Mouse (Mus musculus) embryonic facial prominence, embryonic 11.5 days (tissue): ENCODE measurements around the gene Iqgap3. TPM values are rescaled to one million over a fixed set of nuclear protein-coding genes. Genes with fewer than 3 reads are reported as not detected.

ENCODE experiments used
- ATAC-seq: fragments of 200-750 bp; cut with Nextera tagmentation; replicated peaks from 2 replicates; pipeline ENCODE4 v1.8.0; 2017; ENCODE audit warnings: low read depth; ENCODE audit not compliant: insufficient number of reproducible peaks, low FRiP score, low TSS enrichment
- DNase-seq: peaks from one replicate; pipeline ENCODE4 v3.0.0-alpha.2; 2015; ENCODE audit warnings: low spot score
- H3K27ac ChIP-seq: fragments of 300-500 bp; sonication (generic); replicated peaks from 2 replicates; pipeline ENCODE4 v1.5.1; 2014; ENCODE audit warnings: mild to moderate bottlenecking, low read depth, low read length, control low read depth
- H3K27me3 ChIP-seq: fragments of 300-500 bp; sonication (generic); 2 replicates; pipeline ENCODE4 v1.6.1; 2014; ENCODE audit warnings: mild to moderate bottlenecking, low read length, moderate library complexity, mixed read lengths; ENCODE audit not compliant: control insufficient read depth, insufficient read depth
- H3K36me3 ChIP-seq: fragments of 300-500 bp; sonication (generic); replicated peaks from 2 replicates; pipeline ENCODE4 v1.6.1; 2014; ENCODE audit warnings: low read depth, mild to moderate bottlenecking, low read length, moderate library complexity, mixed read lengths; ENCODE audit not compliant: control insufficient read depth, insufficient read depth
- H3K4me1 ChIP-seq: fragments of 300-500 bp; sonication (generic); 2 replicates; pipeline ENCODE4 v1.6.1; 2014; ENCODE audit warnings: low read length, mixed read lengths; ENCODE audit not compliant: control insufficient read depth, insufficient read depth
- H3K4me2 ChIP-seq: fragments of 300-500 bp; sonication (generic); 2 replicates; pipeline ENCODE4 v1.6.1; 2014; ENCODE audit warnings: low read depth, mild to moderate bottlenecking, control low read depth, low read length, moderate library complexity
- H3K4me3 ChIP-seq: fragments of 300-500 bp; sonication (generic); 2 replicates; pipeline ENCODE4 v1.5.1; 2014; ENCODE audit warnings: low read depth, low read length, control low read depth
- H3K9ac ChIP-seq: fragments of 300-500 bp; sonication (generic); replicated peaks from 2 replicates; pipeline ENCODE4 v1.6.1; 2014; ENCODE audit warnings: mild to moderate bottlenecking, control low read depth, low read length
- H3K9me3 ChIP-seq: fragments of 300-500 bp; sonication (generic); replicated peaks from 2 replicates; pipeline ENCODE4 v1.6.1; 2016; ENCODE audit warnings: mild to moderate bottlenecking, low read length, inconsistent platforms, mixed read lengths; ENCODE audit not compliant: control insufficient read depth
- WGBS: fragments of 180-500 bp; shearing (Covaris S2); extraction: QIAGEN DNeasy Blood & Tissue Kit; methylation state at CpG from one replicate; pipeline ENCODE4 v1.1.7; 2014; 5-methylcytosine and 5-hydroxymethylcytosine counted together
- polyA plus RNA-seq: library from polyadenylated mRNA; unstranded; fragments of >200 nt; fragmentation: Nextera tagmentation; extraction: Ambion mirVana; gene quantifications from 2 replicates; pipeline ENCODE4 v1.2.1, GENCODE M21; 2014

Gene Iqgap3
- polyA plus RNA-seq, 1 experiment from 2014 or later, result 17.8 TPM

DNA sequence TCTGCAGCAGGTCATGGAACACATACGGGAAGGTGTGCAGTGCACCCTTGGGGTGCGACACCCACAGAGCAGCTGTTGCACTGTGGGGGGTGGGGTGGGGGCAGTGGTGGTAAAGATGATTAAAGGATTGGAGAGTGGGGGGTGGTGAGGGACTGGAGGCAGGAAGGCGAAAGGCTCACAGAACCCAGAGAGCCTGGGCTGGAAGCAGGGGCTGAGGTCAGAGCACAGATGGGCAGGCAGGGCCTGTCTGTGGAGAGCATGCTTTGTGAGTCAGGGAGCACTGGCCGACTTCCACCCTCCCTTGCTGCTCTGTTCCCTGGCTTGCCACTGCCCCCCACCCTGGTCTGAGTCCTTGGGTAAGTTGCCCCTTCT is 63.6 kb downstream of the Iqgap3 start:
- H3K27ac ChIP-seq, result no peak overlapping the region
- peaks cover 16% of the 10 kb centered on the region for H3K4me1 ChIP-seq
- no peaks in the 10 kb centered on the region for H3K36me3 ChIP-seq
- H3K27me3 ChIP-seq, result no peaks in the 10 kb centered on the region
- DNase-seq (no peak), ATAC-seq (no peak)
- H3K9me3 ChIP-seq, result no peaks in the 10 kb centered on the region
- no peak overlapping the region for H3K4me3 ChIP-seq
- H3K9ac ChIP-seq, result no peak overlapping the region; the same call in 1 of the 2 replicates
- H3K4me2 ChIP-seq, result peak overlapping the region; percentile 10; the same call in 1 of the 2 replicates
- WGBS, result 32% methylated on average over 4 of the region's 4 CpGs

DNA sequence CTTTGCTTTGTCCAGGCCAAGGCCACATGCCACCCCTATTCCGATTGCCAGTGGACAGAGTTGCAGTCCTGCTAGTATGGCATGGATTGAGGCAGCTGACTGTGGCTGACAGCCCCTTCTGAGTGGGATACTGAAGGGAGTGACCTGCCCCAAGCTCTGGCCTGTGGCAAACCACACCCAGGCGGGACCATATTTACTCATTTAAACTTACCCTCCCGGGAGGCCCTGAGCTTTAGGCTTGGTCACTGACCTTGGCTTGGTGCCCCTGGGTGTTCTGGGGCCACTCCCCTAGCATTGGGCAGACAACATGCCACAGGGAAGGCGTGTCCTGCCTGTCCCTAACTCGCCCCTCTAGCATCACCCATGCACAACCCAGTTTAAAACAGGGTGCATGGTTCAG is 64.2 kb downstream of the Iqgap3 start:
- WGBS, result 73% methylated on average over 5 of the region's 5 CpGs
- ATAC-seq (no peak), DNase-seq (no peak)
- Histone ChIP-seq H3K27me3 (no peaks in the 10 kb centered on the region), H3K4me1 (peaks cover 20% of the 10 kb centered on the region), H3K9ac (no peak overlapping the region), H3K9me3 (no peaks in the 10 kb centered on the region), H3K27ac (no peak overlapping the region), H3K36me3 (no peaks in the 10 kb centered on the region), H3K4me3 (no peak overlapping the region), H3K4me2 (no peak overlapping the region)

DNA sequence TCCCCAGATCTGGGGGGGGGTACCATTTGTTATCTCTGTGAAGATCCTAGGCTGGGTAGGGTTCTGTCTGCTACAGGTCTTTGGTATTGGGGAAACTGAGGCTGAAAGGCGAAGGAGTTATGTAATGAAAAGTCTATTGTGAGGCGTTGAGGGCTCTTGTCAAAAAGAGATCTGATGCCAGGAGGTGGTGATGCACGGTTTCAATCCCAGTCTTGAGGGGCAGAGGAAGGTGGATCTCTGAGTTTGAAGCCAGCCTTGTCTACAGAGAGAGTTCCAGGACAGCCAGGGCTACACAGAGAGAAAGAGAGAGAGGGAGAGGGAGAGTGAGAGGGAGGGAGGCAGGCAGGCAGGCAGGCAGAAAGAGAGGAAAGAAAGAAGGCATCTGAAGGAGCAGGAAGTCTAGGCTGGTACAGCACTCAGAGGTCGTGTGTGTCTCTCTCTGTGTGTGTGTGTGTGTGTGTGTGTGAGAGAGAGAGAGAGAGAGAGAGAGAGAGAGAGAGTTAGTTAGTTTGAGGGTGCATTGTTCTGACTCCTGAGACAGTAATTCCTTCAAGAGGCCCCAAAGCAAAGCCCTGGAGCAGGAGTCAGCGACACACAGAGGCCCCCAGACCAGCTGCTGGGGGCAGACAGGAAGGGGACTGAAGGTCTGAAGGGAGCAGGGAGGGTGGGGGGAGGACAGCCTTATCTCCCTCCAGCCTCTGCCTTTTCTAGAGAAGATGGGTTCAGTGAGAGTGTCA is 64.8 kb downstream of the Iqgap3 start:
- H3K4me1 ChIP-seq, result peaks cover 20% of the 10 kb centered on the region

DNA sequence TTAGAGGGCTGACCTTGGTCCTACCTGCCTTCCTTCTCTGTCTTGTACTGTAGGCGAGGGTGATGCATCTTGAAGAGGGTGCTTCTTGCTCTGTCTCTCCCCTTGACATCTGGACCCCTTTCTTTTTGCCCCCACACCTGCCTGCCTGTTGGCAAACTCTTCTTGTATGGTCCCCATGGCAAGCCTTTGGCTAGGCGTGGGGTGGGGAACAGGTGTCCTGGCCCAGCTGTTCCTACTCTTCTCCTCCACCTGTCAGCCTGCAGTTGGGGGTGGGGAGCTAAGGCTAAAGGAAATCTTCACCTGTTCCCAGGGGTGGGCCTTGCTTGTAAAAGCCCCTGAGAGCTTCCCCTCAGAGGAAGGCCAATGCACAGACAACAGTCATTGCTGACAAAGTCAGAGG is 65.7 kb downstream of the Iqgap3 start:
- Histone ChIP-seq H3K36me3 (no peaks in the 10 kb centered on the region), H3K27ac (no peak overlapping the region), H3K27me3 (no peaks in the 10 kb centered on the region), H3K4me1 (peaks cover 20% of the 10 kb centered on the region), H3K4me3 (no peak overlapping the region), H3K4me2 (no peak overlapping the region), H3K9me3 (no peaks in the 10 kb centered on the region), H3K9ac (no peak overlapping the region)
- WGBS, result 70% methylated on average over 2 of the region's 2 CpGs
- DNase-seq (no peak), ATAC-seq (no peak)

More for the DNA sequence above, 64.8 kb downstream of the Iqgap3 start:
- no peaks in the 10 kb centered on the region for H3K36me3 ChIP-seq
- no peak overlapping the region for H3K4me2 ChIP-seq
- H3K27ac ChIP-seq, result no peak overlapping the region
- DNase-seq (no peak), ATAC-seq (no peak)
- H3K9me3 ChIP-seq, result no peaks in the 10 kb centered on the region
- 40% methylated on average over 5 of the region's 5 CpGs for WGBS
- H3K27me3 ChIP-seq, result no peaks in the 10 kb centered on the region
- no peak overlapping the region for H3K9ac ChIP-seq
- H3K4me3 ChIP-seq, result no peak overlapping the region

- H3K4me3 ChIP-seq, result no peak overlapping the region
- ATAC-seq (no peak), DNase-seq (no peak)
- no peaks in the 10 kb centered on the region for H3K36me3 ChIP-seq
- peaks cover 20% of the 10 kb centered on the region for H3K4me1 ChIP-seq
- no peak overlapping the region for H3K9ac ChIP-seq
- no peak overlapping the region for H3K4me2 ChIP-seq
- no peaks in the 10 kb centered on the region for H3K27me3 ChIP-seq
- no peaks in the 10 kb centered on the region for H3K9me3 ChIP-seq
- WGBS, result 68% methylated on average over 1 of the region's 1 CpGs
- no peak overlapping the region for H3K27ac ChIP-seq
Measured at GRCm38 (mm10) chr3:88147866-88148265, 66.1 kb downstream of the Iqgap3 start.

- Histone ChIP-seq H3K9ac (no peak overlapping the region), H3K4me2 (no peak overlapping the region), H3K4me1 (peaks cover 20% of the 10 kb centered on the region), H3K36me3 (no peaks in the 10 kb centered on the region), H3K27ac (no peak overlapping the region), H3K4me3 (no peak overlapping the region), H3K27me3 (no peaks in the 10 kb centered on the region), H3K9me3 (no peaks in the 10 kb centered on the region)
- DNase-seq (no peak), ATAC-seq (no peak)
- 85% methylated on average over 5 of the region's 5 CpGs for WGBS
Measured at GRCm38 (mm10) chr3:88148354-88148753, 66.6 kb downstream of the Iqgap3 start.

GRCm38 (mm10) chr3:88148776-88149509 is 67.2 kb downstream of the Iqgap3 start:
- no peaks in the 10 kb centered on the region for H3K36me3 ChIP-seq
- peaks cover 20% of the 10 kb centered on the region for H3K4me1 ChIP-seq
- H3K27me3 ChIP-seq, result no peaks in the 10 kb centered on the region
- ATAC-seq (no peak), DNase-seq (no peak)
- H3K4me3 ChIP-seq, result no peak overlapping the region
- H3K9ac ChIP-seq, result no peak overlapping the region
- no peaks in the 10 kb centered on the region for H3K9me3 ChIP-seq
- 67% methylated on average over 4 of the region's 4 CpGs for WGBS
- no peak overlapping the region for H3K27ac ChIP-seq
- H3K4me2 ChIP-seq, result no peak overlapping the region

- Histone ChIP-seq H3K4me3 (no peak overlapping the region), H3K4me2 (no peak overlapping the region), H3K27ac (0 out of 2 replicates have a peak overlapping the region, but pooled peaks have one; percentile 47), H3K27me3 (no peaks in the 10 kb centered on the region), H3K4me1 (peaks cover 16% of the 10 kb centered on the region), H3K36me3 (no peaks in the 10 kb centered on the region), H3K9me3 (no peaks in the 10 kb centered on the region), H3K9ac (peak overlapping the region; percentile 7; the same call in 1 of the 2 replicates)
- no peak for ATAC-seq
- DNase-seq, result no peak
- WGBS, result 23% methylated on average over 6 of the region's 6 CpGs
Measured at GRCm38 (mm10) chr3:88149510-88149974, 67.8 kb downstream of the Iqgap3 start.
